Mouse (Mus musculus) kidney, embryonic 15.5 days (tissue): ENCODE measurements around the gene Rasgrp4. TPM values are rescaled to one million over a fixed set of nuclear protein-coding genes. Genes with fewer than 3 reads are reported as not detected.

Experiments used
- ATAC-seq: fragments of 200-750 bp; cut with Nextera tagmentation; replicated peaks from 2 replicates; pipeline ENCODE4 v1.8.0; 2017; ENCODE audit warnings: moderate TSS enrichment; ENCODE audit not compliant: low FRiP score
- H3K27ac ChIP-seq: fragments of 300-500 bp; sonication (generic); 2 replicates; pipeline ENCODE4 v1.5.1; 2015; ENCODE audit warnings: mild to moderate bottlenecking, inconsistent platforms
- H3K27me3 ChIP-seq: fragments of 300-500 bp; sonication (generic); 2 replicates; pipeline ENCODE4 v1.6.1; 2015; ENCODE audit warnings: inconsistent platforms
- H3K36me3 ChIP-seq: fragments of 300-500 bp; sonication (generic); 2 replicates; pipeline ENCODE4 v1.6.1; 2015; ENCODE audit warnings: inconsistent platforms
- H3K4me1 ChIP-seq: fragments of 300-500 bp; sonication (generic); 2 replicates; pipeline ENCODE4 v1.6.1; 2015; ENCODE audit warnings: inconsistent platforms
- H3K4me2 ChIP-seq: fragments of 300-500 bp; sonication (generic); 2 replicates; pipeline ENCODE4 v1.6.1; 2015; ENCODE audit warnings: moderate library complexity, mild to moderate bottlenecking, inconsistent platforms
- H3K4me3 ChIP-seq: fragments of 300-500 bp; sonication (generic); replicated peaks from 2 replicates; pipeline ENCODE4 v1.5.1; 2015; ENCODE audit warnings: mild to moderate bottlenecking, inconsistent platforms
- H3K9ac ChIP-seq: fragments of 300-500 bp; sonication (generic); 2 replicates; pipeline ENCODE4 v1.6.1; 2015; ENCODE audit warnings: mild to moderate bottlenecking, inconsistent platforms
- H3K9me3 ChIP-seq: fragments of 300-500 bp; sonication (generic); replicated peaks from 2 replicates; pipeline ENCODE4 v1.6.1; 2016; ENCODE audit warnings: inconsistent platforms
- WGBS: fragments of 180-500 bp; shearing (Covaris S2); methylation state at CpG from one replicate; pipeline ENCODE4 v1.1.7; 2015; ENCODE audit warnings: mixed read lengths; 5-methylcytosine and 5-hydroxymethylcytosine counted together
- polyA plus RNA-seq: library from polyadenylated mRNA; unstranded; fragments of >200 nt; fragmentation: Nextera tagmentation; extraction: Ambion mirVana; gene quantifications from 2 replicates; pipeline ENCODE4 v1.2.1, GENCODE M21; 2015

The Rasgrp4 gene
- 0.48 and 1.2 TPM in 2 replicates for polyA plus RNA-seq

DNA sequence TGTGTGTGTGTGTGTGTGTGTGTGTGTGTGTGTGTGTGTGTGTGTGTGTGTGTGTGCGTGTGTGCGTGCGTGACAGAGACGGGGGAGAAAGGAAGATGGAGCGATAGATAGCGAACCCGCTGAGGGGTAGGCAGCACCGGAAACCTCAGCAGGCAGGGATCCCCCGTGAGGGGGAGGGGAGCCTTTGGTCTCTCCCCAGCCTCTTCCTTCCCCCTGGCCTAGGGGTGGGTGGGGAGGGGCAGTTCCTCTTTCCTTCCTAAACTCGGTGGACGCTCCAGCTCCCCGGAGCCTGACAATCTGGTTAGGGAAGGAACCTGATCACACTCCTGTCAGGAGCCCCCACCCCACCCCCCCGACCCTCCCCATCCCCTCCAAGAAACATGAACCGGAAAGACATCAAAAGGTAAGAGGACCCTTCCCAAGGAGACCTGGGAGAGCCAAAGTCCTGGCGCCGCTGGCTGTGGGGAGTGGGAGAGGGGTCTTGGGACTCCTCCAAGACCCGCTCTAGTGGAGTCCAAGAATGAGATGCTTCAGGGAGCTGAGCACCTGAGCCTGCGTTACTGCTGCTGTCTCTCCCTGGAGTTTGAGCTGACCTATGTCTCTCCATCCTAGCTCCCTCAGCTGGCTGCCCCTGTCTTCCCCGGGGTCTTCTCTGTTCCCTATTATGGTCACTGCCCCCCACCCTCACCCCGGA, at the start of gene Rasgrp4:
Rasgrp4 (plus strand) TSS at position 159 of the 694 bp plus-strand sequence.
- no peaks in the 10 kb centered on the region for H3K9me3 ChIP-seq
- ATAC-seq: peak; percentile 82
- H3K4me2 ChIP-seq: peak within 1 kb of the TSS; percentile 61
- peaks cover 13% of the 10 kb centered on the region for H3K4me1 ChIP-seq
- 0 out of 2 replicates have a peak within 1 kb of the TSS, but pooled peaks have one; percentile 14 for H3K9ac ChIP-seq
- H3K27ac ChIP-seq: no peak within 1 kb of the TSS
- H3K36me3 ChIP-seq: no peaks in the 10 kb centered on the region
- peak within 1 kb of the TSS; percentile 32 for H3K4me3 ChIP-seq
- WGBS: under 1% methylated on average over 11 of the region's 20 CpGs
- peaks cover 16% of the 10 kb centered on the region for H3K27me3 ChIP-seq

DNA sequence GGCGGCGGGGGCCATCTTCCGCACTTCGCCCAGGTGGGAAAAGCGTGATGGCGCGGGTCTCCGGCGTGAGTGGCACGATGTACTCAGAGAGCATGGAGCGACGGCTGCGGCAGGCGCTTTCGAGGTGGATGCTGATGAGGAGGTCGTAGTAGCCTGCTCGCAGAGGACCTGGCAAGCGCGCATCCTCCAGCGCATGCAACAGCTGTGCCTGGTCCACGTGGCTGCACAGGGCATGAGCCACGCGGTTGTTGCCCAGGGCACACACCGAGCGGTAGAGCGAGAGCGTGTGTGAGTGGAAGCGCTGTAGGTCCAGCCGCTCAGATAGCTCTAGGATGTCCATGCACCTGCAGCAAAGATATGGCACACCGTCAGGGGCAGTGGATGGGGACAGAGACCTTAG, 48.7 kb upstream of the Rasgrp4 start:
- no peaks in the 10 kb centered on the region for H3K27me3 ChIP-seq
- ATAC-seq: no peak
- H3K4me2 ChIP-seq: no peak overlapping the region
- H3K27ac ChIP-seq: no peak overlapping the region
- H3K9me3 ChIP-seq: no peaks in the 10 kb centered on the region
- no peaks in the 10 kb centered on the region for H3K4me1 ChIP-seq
- H3K9ac ChIP-seq: no peak overlapping the region
- 91% methylated on average over 30 of the region's 30 CpGs for WGBS
- no peaks in the 10 kb centered on the region for H3K36me3 ChIP-seq
- H3K4me3 ChIP-seq: no peak overlapping the region

DNA sequence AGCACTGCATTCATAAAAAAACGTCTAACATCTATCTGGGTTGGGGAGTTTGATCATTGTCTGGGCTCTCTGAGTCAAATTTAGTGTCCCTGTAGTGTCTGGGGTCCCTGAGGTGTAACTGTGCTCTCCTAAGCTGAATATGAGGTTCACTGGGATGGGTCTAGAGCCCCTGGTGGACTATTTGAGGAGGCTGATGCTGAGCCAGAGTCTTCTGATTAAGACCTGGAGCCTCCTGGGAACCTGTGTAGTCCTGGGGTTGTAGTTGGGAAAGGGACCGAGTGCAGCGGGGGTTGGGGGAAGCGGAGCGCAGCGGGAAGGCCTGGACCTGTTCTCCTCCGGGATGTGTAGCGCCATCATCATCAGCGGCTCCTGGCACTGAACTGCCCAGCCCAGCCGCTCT, 47.7 kb upstream of the Rasgrp4 start:
- 93% methylated on average over 10 of the region's 10 CpGs for WGBS
- no peak overlapping the region for H3K4me2 ChIP-seq

DNA sequence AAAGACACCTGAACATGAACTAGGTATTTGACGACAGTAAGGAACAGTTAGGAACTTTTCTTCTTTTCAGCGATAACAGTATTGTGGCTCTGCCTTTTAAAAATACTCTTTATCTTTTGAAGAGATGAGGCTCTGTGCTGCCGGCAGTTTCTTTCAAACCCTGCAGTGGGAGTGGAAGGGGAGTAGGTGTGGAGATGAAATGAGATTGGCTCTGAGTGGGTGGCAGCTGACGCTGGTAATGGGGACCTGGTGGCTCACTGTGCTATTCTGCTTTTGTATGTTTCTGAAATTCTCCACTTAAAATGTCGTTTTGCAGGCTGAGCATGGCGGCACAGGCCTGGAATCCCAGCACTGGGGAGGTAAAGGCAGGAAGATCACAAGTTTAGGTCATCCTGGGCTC, 45.8 kb upstream of the Rasgrp4 start:
- no peak overlapping the region for H3K27ac ChIP-seq
- no peak overlapping the region for H3K9ac ChIP-seq
- no peaks in the 10 kb centered on the region for H3K4me1 ChIP-seq
- ATAC-seq: no peak
- H3K27me3 ChIP-seq: no peaks in the 10 kb centered on the region
- no peak overlapping the region for H3K4me3 ChIP-seq
- 74% methylated on average over 6 of the region's 6 CpGs for WGBS
- H3K36me3 ChIP-seq: no peaks in the 10 kb centered on the region
- no peaks in the 10 kb centered on the region for H3K9me3 ChIP-seq
- no peak overlapping the region for H3K4me2 ChIP-seq

More for the DNA sequence above, 47.7 kb upstream of the Rasgrp4 start:
- H3K27ac ChIP-seq: no peak overlapping the region
- no peaks in the 10 kb centered on the region for H3K36me3 ChIP-seq
- H3K27me3 ChIP-seq: no peaks in the 10 kb centered on the region
- no peak overlapping the region for H3K4me3 ChIP-seq
- no peaks in the 10 kb centered on the region for H3K4me1 ChIP-seq
- no peak for ATAC-seq
- no peaks in the 10 kb centered on the region for H3K9me3 ChIP-seq
- no peak overlapping the region for H3K9ac ChIP-seq

DNA sequence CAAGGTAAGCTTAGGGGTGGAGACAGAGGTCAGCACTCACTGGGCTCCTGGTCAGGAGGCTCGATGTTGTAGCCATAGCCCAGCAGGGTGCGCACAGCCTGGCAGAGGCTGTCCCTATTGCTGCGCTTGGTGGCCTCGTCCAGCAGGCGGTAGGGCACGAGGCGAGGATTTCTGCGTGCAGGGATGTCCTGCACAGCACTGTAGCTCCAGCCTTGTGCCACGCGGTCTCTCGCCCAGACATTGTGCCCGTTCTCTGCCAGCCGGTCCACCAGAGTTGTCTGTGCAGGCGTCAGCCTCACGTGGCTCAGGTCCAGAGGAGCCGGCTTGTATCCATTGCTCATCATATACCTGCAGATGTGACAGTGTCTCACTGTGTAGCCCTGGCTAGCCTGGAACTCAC, 37.5 kb upstream of the Rasgrp4 start:
- no peaks in the 10 kb centered on the region for H3K4me1 ChIP-seq
- no peaks in the 10 kb centered on the region for H3K36me3 ChIP-seq
- no peak overlapping the region for H3K4me2 ChIP-seq
- H3K9me3 ChIP-seq: no peaks in the 10 kb centered on the region
- no peak overlapping the region for H3K27ac ChIP-seq
- no peaks in the 10 kb centered on the region for H3K27me3 ChIP-seq
- 88% methylated on average over 16 of the region's 16 CpGs for WGBS
- H3K4me3 ChIP-seq: no peak overlapping the region
- no peak for ATAC-seq
- no peak overlapping the region for H3K9ac ChIP-seq

DNA sequence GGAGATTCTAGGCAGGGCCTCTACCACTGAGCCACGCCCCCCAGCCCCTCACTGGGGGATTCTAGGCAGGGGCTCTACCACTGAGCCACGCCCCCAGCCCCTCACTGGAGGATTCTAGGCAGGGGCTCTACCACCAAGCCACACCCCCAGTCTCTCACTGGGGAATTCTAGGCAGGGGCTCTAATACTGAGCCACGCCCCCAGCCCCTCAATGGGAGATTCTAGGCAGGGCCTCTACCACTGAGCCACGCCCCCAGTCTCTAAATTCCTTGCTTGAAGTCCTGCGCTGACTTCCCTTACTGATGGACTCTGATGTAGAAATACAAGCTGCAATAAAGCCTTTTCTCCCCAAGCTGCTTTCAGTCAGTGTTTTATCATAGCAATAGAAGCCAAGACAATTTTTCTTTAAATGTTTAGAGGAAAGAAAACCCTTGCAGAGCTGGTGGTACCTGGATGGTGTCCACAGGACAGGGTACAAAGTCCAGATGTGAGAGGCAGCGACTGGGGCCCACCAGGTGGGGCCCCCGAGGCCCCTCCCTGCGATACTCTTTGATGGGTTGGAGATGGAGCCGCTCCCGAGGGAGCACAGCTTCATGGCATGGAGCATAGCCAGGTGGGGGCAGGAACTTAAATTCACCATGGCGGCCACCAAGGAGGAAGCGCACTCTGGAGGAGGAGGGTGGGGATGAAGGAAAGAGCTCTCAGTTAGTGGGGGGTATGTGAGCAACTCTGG, 33.2 kb upstream of the Rasgrp4 start:
- Histone ChIP-seq H3K9me3 (no peaks in the 10 kb centered on the region), H3K4me1 (no peaks in the 10 kb centered on the region), H3K9ac (no peak overlapping the region), H3K27ac (no peak overlapping the region), H3K4me2 (no peak overlapping the region), H3K4me3 (no peak overlapping the region), H3K36me3 (no peaks in the 10 kb centered on the region), H3K27me3 (no peaks in the 10 kb centered on the region)
- 94% methylated on average over 12 of the region's 12 CpGs for WGBS
- no peak for ATAC-seq

DNA sequence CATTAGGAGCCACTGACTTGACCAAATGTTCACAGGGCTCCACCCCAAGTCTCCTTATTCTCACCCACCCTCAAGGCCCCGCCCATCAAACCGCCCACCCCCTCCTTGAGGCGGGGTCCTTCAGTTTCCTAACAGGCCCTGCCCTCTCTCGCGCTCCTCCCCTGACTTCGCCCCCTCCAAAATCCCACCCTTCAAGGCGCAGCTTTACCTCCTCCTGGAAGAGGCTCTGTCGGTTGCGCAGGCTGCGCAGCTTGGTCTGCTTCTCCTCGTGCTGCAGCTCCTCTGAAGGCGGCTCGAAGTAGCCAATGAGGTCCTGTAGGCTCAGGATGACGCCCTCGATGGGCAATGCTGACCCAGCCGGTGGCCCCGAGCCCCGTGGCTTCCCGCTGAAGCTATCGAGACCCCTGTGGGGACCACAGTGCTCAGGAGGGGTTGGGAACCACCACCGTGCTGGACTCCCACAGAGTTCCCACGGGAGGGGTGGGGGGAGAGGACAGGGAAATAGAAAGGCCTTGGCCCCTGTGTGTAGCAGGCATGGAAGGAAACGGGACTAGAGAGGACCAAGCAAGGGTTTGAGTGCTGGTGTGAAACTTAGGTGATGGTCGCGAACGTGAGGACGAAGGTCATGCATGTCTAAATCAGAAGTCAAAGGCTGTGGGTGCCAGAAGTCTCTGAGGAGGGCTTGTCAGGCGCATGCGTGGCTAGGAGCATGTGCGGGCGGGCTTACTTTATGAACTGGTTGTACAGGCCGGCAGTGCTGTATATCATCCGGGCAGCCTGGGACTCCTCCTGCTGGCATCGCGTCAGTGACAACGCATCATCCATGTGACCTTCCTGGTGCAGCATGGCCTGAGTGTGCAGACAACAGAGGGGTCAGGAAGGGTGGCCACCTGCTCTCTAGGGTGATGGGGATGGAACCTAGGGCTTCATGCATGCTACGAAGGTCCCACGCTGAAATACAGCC, 25.4 kb upstream of the Rasgrp4 start:
- 21% methylated on average over 38 of the region's 38 CpGs for WGBS
- H3K27ac ChIP-seq: no peak overlapping the region
- H3K4me1 ChIP-seq: peaks cover 9% of the 10 kb centered on the region
- H3K9ac ChIP-seq: no peak overlapping the region
- ATAC-seq: peak; percentile 71
- H3K27me3 ChIP-seq: peaks cover 8% of the 10 kb centered on the region; the same call in 1 of the 2 replicates
- peak overlapping the region; percentile 57 for H3K4me2 ChIP-seq
- no peaks in the 10 kb centered on the region for H3K36me3 ChIP-seq
- no peaks in the 10 kb centered on the region for H3K9me3 ChIP-seq
- H3K4me3 ChIP-seq: peak overlapping the region; percentile 27

DNA sequence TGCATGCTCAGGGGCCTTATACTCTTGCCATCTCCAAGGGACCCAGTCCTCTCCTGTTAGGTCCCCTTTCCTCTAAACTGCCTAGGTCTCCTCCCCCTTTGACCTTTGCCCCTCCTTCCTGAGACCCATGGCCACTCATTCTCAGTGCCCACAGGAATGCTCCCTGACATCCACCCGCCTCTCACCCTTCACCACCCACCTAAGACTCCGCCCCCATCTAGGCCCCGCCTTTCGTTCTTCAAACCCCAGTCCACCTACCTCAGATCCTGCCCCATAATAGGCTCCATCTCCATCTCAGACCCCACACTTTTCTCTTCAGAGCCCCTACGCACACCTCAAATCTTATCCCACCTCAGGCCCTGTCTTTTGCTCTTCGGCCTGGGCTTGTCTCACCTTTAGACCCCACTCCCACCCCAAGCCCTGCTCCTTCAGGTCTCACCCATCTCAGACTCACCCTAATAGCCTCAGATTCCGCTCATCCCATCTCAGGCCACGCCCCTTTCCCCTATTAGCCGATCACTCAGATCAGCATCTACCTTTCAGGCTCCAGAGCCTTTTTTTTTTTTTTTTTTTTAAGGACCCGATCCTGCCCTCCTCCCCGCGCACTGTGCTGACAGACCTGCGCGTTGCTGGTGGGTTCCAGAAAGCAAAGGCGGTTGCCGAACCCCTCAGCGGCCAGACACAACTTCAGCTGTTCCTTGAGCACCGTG, 16.4 kb upstream of the Rasgrp4 start:
- Histone ChIP-seq H3K36me3 (no peaks in the 10 kb centered on the region), H3K9ac (no peak overlapping the region), H3K27me3 (peaks cover 5% of the 10 kb centered on the region; the same call in 1 of the 2 replicates), H3K4me1 (0 out of 2 replicates have a peak, but pooled peaks cover 7% of the 10 kb centered on the region), H3K4me2 (no peak overlapping the region), H3K4me3 (no peak overlapping the region), H3K9me3 (no peaks in the 10 kb centered on the region), H3K27ac (no peak overlapping the region)
- ATAC-seq: 0 out of 2 replicates have a peak, but pooled peaks have one; percentile 41
- 16% methylated on average over 18 of the region's 18 CpGs for WGBS

DNA sequence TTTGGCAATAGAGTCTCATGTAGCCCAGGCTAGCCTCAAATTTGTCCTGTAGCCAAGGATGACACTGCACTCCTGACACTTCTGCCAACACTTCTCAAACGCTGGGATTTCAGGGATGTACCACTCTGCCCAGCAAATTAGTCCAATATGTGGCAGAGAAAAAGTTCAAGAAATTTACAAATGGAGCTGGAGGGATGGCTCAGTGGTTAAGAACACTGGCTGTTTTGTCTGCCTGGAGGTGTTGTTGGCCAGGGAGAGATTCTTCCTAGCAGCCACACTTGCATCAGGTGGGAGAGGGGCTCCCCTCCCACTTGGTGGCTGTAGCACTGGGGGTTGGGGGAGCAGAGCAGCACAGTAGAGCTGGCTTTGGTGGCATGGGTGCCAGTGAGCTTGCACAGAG, 15.1 kb upstream of the Rasgrp4 start:
- Histone ChIP-seq H3K27ac (no peak overlapping the region), H3K9ac (no peak overlapping the region), H3K36me3 (no peaks in the 10 kb centered on the region), H3K4me1 (peaks cover 18% of the 10 kb centered on the region), H3K4me2 (no peak overlapping the region), H3K27me3 (peaks cover 8% of the 10 kb centered on the region; the same call in 1 of the 2 replicates), H3K4me3 (no peak overlapping the region), H3K9me3 (no peaks in the 10 kb centered on the region)
- 78% methylated on average over 1 of the region's 1 CpGs for WGBS
- no peak for ATAC-seq

DNA sequence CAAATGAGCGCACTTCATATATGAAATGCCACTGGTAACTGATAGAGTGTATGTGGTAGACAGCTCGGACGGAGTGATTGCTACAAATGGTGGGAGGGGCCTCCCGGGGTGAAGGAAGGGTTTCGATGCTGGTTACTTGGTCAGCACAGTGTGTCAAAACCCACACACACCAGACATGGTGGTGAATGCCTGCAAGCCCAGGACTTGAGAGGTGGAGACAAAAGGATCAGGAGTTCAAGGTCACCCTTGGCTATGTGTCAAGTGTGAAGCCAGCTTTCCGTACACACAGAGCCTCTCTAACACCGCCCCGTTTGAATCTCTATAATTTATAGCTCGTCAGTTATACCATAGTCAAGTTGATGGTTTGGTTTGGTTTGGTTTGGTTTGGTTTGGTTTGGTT, 11.8 kb upstream of the Rasgrp4 start:
- no peak overlapping the region for H3K27ac ChIP-seq
- H3K27me3 ChIP-seq: peaks cover 8% of the 10 kb centered on the region; the same call in 1 of the 2 replicates
- H3K36me3 ChIP-seq: no peaks in the 10 kb centered on the region
- no peak overlapping the region for H3K4me2 ChIP-seq
- H3K4me1 ChIP-seq: peaks cover 29% of the 10 kb centered on the region
- 90% methylated on average over 9 of the region's 9 CpGs for WGBS
- H3K9ac ChIP-seq: no peak overlapping the region
- H3K9me3 ChIP-seq: no peaks in the 10 kb centered on the region
- no peak for ATAC-seq
- no peak overlapping the region for H3K4me3 ChIP-seq
